Mouse (Mus musculus) neural tube, embryonic 10.5 days (tissue): ENCODE data around the gene Rheb.
"Not testable (repeated sequence)": the region's sequence is repeated elsewhere in the genome, so short reads cannot be mapped to it uniquely, and the experiment has no call there.

Source experiments
- DNase-seq: peaks from one replicate; pipeline ENCODE4 v3.0.0-alpha.2; 2017; ENCODE audit warnings: low spot score; ENCODE audit errors: extremely low spot score

Rheb gene

DNA sequence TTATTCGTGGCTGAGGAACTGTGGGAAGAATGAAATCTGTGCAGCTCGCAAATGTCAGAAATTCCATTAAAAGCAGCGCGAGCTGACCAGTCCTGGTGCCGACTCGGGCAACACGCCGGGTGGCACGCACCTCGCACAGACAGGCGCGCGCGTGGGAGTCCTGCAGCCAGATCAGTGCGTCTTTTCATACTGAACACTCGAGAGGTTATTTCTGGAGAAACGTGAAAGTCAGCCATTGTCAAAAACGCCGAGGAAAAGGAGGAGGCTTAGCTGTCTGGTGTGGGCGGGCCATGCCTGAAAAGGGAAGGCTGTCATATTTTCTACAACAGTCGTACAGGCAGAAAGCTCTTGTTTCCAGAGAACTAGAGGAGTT is 665 bp upstream of the Rheb start:
- no peak for DNase-seq

DNA sequence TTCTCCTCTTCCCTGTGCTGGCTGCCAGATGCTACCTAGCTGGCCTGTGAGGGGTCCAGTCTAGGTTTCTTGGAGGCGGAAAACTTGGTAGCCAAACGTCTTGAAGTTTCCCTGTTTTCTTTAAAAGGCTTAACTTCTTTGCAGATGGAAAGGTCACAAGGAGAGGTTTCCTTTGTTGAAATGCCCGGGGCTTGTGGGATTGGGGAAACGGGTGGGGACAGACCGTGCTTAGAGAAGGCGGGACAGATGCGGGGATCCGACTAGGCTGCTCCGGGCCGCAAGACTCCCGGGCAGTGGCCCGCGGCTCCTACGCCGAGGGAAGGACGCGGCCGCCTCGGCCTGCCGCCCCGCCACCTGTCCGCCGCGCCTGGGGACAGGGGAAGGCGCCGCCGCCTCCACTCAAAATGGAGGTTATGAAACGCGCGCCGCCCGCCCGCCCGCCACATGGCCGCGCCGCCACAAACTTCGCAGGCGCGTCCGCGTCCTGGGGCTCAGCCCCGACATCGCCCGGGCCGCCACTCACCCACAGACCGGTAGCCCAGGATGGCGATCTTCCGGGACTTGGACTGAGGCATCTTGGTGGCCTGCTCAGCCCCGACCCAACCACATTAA is 656 bp downstream of the Rheb start:
- DNase-seq = no peak

DNA sequence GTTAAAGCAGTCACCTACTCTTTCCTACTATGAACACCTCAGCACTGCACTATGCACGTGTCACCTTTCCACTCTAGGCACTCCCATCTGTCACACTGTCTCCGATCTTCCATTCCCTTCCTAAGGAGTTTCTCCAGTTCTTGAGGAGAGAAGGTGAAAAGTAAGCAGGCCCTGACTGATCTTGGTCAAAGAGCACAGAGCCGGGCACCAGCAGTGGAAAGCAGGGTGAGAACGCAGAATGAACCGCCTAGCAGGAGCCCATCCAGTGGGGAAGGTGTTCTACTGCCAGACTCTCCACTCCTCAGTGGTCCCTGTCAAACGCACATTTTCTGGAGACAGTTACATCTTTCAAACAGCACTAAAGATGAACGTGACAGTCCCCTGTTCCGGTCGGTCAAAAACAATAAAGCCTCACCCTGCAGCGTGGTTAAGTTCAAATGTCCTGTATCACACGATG is 1.4 kb downstream of the Rheb start:
- no peak for DNase-seq

DNA sequence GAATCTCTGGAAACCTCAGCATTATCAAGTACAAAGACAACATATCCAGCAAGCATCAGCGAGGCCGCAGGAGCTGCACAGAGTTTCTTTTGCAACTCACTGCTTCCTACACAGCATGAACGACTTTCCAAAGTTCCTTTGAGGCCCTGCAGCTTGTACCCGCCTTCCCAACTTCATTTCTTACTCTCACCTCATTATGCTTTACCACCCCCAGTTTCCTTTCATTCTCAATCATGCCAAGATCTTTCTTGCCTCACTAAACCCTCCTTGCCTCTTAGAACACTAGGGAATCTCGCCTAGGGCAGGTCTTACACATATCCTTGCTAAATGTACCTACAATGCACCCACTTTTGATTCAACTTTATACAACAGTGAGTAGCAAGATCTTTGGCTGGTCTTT is 7.9 kb downstream of the Rheb start:
- DNase-seq = no peak

DNA sequence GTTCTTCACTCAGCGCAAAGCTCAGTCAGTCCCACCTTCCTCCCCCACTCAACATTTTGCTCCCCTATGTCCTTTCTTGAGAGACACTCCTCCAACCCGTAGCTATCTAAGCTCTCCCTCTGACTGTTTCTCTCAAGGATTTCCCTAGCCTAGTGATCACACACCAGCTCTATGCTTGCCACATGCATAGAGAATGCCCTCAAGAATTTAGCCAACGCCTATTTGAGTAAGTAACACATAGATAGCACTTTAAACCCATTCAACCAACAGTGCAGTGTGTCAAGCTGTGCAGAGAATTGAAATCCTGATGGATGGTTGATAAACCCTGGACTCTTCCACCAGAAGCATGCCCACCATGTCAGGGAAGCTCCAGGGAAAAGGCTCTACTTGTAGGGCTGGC is 10.5 kb downstream of the Rheb start:
- no peak for DNase-seq

DNA sequence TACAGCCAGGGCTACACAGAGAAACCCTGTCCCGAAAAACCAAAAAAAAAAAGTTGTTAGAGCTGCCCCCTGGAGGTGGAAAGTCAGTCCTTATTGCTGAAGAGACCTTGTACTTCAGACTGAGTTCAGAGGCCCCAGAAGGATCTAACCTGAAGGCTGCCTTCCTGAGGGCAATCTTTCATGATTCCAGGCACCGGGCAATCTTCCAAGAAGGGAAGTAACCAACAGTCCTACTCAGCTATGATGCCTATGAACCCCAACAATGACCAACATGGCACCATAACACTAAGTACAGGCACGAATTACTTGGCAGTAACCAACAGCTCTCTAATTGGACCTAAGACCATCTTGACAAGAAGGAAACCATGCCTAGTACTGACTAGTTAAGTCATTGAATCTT is 14.0 kb downstream of the Rheb start:
- no peak for DNase-seq

DNA sequence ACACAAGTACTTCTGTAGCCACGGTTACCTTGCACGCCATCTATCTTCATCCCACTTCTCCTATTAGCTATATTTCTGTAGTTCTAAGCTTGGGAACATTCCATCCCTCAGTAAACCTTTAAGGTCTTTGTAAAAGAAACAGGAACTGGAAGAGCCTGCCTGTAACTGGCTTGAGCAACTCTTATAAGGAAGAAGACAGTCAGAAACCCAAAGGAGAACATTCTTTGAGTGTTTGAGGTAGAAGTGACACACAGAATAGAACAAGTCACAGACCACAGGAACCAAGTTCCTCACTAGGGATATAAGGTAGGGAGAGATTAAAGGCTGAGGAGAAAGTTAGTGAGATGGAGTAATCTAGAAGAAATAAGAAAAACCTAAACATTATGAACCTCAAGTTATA is 15.3 kb downstream of the Rheb start:
- no peak for DNase-seq

DNA sequence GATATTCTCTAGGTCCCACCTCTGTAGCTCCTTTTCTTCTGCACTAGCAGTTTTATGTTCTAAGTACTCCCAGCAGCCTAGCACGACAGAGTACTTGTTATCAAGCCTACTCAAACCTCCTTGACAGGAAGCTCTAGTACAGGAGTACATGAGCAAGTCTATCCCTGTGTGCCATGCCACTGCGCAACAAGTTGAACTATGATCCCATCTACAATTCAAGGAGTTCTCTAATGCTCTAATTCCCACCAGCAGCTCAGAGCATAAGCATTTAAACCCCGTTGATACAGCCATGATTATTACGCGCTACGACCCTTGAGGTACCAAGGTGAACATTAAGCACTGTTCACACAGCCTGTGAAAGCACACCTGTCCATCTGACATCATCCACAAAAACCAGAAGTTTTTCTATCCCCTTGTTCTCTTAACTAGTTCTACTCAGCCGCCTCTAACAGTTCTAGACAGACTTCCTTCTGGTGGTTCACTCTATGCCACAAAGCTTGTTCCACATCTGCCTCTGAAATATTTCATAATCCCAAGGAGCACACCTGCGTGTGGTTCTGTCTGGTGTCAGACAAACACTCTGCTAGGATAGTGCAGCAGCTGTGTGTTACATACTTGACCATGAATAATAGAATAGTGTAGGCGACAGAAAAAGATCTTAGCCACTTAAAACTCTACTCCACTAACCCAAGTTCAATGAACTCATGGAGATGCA is 16.2 kb downstream of the Rheb start:
- no peak for DNase-seq

DNA sequence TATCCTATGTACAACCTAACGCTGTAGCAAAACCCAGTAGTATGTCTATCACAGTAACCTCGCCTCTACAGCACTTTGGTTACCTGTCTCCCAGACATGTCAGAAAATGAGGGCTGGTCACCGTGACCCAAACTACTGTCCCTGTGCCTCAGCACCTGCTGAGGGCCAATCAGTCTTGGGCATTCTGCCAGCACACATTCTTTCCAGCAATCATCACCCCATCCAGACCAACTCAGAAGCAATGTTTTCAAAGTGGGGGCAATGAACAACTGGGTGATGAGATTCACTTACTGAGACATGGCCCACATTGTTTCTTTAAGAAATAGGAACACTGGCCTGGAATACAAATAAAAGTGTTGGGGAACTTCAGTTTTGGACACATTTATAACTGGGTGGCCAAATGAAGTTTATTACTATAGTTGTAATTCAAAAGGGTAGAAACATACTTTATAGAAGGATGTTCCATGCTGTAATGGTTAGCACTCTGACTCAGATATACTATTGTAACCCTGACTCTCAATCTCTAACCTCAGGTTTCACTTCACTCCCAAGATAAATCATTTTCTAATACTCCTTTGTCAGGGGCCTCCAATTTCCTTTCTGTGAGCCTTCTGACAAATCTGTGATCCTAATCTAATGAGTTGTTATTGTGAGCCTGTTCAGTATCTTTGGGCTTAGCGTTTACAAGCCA is 16.9 kb downstream of the Rheb start:
- DNase-seq = no peak

DNA sequence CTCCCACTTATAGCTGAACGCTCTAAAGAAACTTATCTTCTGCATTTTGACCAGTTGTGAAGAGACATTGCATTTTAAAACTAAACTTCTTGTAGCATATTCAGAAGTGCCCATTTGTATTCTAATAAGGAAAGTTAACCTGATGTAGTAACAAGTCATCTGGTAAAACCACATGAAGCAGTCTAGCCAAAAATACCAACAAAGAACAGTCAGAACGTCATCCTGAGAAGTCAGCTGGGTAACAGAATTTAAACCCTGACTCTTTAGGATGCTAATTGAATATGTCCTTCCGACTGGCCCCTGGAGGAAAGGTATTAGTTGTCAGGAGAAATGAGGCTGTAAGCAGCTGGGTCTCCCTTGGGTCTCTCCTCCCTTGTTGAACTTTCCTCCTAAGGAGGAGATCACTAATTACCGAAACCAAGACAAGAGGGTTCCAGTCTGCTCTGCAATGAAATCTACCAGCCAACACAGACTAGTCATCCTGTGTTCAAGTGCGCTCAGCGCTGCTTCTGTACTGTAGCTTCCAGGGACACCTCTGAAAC is 18.5 kb downstream of the Rheb start:
- DNase-seq = no peak

DNA sequence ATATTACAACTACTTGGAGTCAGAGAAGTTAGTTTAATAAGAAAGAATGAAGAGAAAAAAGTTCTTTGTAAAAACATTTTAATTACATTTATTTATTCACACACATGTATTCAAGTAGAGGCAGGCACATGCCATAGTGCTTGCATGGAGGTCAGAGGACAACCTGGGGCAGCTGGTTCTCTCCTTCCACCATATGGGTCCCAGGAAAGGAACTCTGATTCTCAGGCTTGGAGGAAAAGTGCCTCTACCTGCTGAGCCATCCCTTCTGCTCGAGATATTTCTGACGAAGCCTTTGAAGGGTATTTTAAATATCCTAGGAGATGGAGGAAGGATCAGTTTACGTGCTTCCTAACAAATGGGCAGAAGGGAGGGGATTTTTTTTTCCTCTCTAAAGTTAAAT is 19.6 kb downstream of the Rheb start:
- DNase-seq = no peak

DNA sequence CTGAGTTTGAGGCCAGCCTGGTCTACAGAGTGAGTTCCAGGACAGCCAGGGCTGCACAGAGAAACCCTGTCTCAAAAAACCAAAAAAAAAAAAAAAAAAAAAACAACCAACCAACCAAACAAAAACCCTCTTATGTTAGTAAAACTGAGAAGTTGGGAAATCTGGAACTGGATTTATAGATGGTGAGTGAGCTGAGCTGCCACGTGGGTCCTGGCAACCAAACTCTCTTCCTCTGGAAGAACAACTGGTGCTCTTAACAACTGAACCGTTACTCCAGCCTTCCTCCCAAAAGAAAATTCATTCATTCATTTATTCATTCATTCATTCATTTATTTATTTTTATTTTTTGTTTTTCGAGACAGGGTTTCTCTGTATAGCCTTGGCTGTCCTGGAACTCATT is 20.2 kb downstream of the Rheb start:
- not testable (repeated sequence) for DNase-seq

DNA sequence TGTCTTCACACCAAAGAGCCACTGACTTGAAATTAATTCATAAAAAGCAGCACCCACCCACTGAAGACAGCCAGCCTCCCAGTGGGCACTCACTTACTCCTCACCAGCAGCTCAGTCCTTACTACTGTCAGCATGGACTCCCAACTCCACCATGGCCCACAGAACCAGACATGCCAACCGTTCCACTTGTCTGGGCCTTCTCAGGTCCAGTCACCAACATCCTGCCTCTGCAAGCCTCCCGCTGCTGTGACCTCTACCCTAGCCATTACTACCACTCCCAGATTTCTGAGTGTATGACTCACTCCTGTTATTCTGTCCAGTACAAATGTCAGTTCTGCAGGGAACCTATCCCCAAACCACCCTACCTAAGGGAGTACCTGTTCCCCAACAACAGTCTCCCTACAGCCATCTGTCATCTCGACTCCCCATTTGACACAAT is 21.0 kb downstream of the Rheb start:
- no peak for DNase-seq

DNA sequence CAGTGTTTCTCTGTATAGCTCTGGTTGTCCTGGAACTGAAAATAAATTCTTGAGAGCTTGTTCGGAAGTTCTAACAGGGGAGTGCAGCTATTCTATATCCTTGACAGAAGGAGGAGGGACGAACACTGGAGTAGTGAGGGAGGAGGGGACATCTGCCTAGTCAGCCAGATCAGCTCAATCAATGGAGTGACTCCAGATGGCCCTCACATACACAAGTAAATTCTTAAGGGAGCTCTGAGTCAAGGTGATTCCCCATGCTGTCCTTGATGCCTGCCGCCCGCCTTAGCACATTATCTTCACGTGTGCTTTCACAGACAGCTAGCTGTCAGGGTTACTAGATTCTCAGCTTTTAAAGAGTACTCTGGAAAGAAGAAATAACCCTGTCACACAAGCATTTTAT is 21.8 kb downstream of the Rheb start:
- no peak for DNase-seq

DNA sequence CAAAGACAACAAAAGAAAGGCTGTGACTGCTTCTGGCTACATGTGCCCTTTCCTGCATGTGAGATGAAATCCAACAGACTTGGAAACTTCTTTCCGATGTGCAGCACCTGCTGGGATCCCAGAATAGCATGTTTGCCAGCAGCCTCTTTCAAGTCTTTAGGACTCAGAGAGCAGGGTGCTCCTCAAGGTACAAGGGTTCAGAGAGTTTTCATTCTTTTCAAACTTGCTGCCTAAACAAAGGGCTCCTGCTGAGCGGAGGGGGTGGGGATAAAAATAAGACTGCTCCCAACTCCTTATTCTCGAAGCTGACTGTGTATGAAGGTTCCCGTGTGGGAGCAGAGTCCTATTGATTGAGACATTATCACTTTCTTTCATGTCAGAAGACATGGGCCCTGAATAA is 25.2 kb downstream of the Rheb start:
- DNase-seq = no peak

DNA sequence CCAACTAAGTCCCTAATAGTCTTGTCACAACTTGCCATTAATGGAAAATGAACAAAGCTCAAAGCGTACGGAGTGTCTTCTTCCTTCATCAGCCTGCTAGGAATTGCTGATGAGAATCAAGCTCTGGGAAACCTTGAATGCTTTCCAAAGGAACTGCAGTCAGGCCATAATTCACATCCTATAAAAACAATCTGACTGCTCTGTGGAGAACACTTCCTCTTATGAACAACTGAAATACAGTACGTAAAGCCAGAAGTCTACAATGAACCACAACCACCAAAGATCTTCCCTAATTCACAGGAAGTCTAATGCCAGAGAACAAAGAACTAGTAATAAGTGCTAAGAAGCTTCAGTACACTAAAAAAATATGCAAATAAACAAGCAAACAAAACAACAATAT is 28.5 kb downstream of the Rheb start:
- DNase-seq = no peak

DNA sequence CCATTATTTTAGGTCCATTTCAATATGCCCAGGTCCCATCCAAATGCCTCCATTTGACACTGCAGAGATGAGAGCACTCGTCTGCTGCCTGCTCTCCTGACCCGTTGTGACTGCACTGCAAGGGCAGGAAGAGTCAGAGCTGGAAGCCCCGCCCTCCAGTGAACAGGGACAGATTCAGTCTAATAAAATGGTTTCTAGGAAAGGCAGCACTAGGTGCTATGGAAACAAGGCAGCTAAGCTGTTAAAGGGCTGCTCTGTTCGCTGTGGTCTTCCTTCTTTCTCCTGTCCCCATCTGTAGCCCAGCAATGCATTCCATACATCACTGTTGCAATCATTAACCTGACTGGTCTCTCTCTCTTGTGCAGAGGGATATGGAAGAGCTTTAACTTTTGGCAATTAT is 29.4 kb downstream of the Rheb start:
- no peak for DNase-seq

DNA sequence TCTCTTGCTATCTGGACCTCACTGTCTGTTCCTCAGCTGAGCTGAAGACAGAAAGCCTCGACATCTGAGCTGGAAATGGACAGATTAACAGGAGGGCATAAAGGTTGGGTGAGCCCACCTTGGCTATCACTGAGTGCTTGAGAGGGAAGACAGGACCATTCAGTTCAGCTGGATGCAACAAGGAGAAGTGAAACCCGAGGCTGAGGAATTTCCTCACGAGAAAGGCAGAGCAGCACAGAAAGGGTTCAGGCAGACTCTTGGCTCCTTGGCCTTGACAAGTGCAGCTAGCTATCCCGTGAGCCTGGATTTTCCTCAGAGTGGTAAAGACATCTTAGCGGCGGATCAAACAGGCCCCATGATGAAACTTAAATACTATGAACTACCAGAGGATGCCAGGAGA is 37.2 kb downstream of the Rheb start:
- no peak for DNase-seq

DNA sequence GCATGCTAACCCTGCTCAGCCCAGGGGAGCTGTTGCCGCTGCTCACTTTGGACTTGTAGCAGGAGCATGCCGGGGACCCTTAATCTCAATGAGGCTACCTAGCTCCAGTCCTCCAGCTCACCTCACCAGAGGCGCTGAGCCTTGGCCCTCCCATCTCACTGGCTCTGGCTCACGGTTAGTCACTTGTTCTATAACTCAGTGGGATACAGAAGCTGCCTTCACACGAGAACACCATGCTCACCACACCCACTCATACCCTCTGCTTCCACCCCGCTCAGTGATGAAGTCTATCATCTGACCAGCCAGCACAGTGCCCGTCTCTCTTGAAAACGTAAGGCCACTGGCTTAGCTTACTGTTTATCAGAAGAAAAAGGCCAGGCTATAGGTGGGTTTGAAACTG is 37.8 kb downstream of the Rheb start:
- no peak for DNase-seq

DNA sequence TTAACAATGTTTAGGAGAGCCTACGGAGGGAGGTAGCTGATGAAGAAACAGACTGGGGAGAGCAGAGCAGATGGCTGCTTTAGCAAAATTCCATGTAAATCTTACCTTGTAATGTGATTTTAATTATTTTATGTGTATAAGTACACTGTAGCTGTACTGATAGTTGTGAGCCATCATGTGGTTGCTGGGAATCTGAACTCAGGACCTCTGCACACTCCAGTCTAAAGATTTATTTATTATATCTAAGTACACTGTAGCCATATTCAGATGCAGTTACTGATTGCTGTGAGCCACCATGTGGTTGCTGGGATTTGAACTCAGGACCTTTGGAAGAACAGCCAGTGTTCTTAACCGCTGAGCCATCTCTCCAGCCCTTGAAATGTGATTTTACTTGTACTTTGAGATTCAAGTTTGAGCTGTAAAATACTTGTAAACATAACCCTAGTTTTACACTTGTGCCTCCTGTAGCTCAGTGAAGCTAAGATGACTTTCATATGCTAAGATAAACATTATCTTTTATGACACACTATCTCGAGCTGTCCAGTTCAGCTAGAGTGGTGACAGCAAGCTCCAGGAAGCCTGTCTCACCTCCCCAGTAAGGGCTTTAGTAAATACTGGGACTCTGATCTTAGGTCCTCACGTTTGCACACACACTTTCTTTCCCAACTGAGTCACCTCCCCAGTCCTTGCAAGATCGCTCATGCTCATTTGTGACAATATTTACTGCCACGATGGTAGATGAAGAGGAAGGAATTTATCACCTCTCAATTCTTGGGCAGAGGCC is 40.4 kb downstream of the Rheb start:
- no peak for DNase-seq

DNA sequence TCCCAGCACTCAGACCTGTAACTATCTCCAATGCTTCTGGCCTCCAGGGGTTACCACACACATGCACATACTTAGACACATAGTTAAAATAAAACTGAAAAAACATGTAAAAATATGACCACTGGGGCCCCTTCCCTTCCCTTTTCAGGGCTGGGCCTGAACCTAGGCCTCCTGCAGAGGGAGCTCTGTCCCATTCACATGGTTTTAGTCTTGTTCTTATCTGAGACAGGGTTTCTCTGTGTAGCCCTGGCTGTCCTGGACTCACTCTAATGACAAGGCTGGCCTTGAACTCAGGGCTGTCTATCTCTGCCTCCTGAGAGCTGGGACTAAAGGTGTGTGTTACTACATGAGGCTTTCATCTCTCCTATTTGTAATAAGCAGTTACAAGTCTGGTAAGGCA is 42.0 kb downstream of the Rheb start:
- DNase-seq = no peak

DNA sequence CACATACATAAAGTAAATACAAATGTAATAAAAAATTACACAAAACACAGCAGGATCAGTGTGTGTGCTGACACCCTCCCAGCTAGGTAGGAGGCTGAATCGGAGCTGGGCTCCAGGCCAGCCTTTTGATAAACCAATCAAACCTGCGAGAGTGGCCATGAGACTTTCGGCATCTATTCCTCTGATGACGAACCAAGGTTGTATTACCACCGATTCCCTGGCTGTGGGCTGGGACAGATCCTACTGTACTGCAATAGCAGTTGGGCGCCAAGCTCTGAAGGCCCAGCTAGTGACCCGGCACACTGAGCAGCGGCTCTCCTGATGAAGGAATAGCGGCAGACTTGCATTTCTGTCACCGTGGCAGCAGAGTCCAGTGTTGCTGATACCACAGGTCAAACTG is 43.8 kb downstream of the Rheb start:
- no peak for DNase-seq
